In the genomic region with DNA sequence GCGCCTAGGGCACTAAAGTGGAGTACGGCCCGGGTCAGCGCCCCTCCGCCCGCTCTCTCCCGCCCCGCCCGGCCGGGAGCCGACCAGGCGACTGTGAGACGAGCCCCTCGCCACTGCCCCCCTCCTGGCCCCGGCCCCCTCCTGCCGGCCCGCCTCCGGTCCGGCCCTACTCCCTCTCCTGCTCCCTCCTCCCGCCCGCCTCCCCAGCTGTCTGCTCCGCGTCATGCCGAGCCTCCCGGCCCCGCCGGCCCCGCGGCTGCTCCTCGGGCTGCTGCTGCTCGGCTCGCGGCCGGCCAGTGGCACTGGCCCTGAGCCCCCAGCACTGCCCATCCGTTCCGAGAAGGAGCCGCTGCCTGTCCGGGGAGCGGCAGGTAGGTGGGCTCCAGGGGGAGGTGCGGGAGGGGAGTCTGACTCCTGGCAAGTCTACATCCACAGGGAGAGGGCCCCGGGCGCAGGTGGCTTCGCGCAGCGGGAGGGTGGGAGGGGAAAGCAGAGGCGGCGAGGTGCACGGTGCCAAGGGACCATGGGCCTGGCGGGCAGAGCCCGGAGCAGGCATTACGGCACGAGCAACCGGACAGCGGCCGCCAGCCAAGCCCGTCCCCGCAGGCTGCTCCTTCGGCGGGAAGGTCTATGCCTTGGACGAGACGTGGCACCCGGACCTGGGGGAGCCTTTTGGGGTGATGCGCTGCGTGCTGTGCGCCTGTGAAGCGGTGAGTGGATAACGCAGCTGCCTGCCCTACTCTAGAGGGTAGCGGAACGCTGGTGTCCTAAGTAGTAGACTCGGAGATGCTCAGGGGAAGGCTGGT, we compare ENCODE assay signal across 8 mouse cellular contexts. TPM values are rescaled to one million over a fixed set of nuclear protein-coding genes. Genes with fewer than 3 reads are reported as not detected.
DNase-seq lines count a peak whose midpoint lies in the region; ATAC-seq lines count a peak whose summit lies in the region.

Gene Chrd, plus strand, starts transcription at position 203 of the 806 bp plus-strand sequence.

- intact Hi-C loops in heart, postnatal 14 days (cut with DNase I) = no loop called here

- peaks cover 15% of the 10 kb centered on the region; the same call in 1 of the 2 replicates for H3K4me1 ChIP-seq in forebrain, embryonic 11.5 days (replicated peaks; ENCODE audit: control insufficient read depth, insufficient read depth, low read length)

- no peaks in the 10 kb centered on the region for H3K36me3 ChIP-seq in forebrain, embryonic 11.5 days (ENCODE audit: control insufficient read depth, insufficient read depth, low read length)

- peak within 1 kb of the TSS; percentile 74 for H3K9ac ChIP-seq in forebrain, embryonic 11.5 days (ENCODE audit: low read length)

- WGBS in forebrain, embryonic 11.5 days = under 1% methylated on average over 57 of the region's 70 CpGs

- H3K4me2 ChIP-seq in forebrain, embryonic 11.5 days (ENCODE audit: low read depth, low read length, severe bottlenecking) = peak within 1 kb of the TSS; percentile 98

- no peaks in the 10 kb centered on the region for H3K9me3 ChIP-seq in forebrain, embryonic 11.5 days (ENCODE audit: control insufficient read depth, low read length)

- ATAC-seq in forebrain, embryonic 11.5 days (replicated peaks; ENCODE audit: low FRiP score) = peak; percentile 84
- ATAC-seq in activated CD4-positive, CD25-positive, alpha-beta regulatory T cell, adult 4 months = no peak

- peak within 1 kb of the TSS; percentile 62 for H3K4me3 ChIP-seq in forebrain, embryonic 11.5 days (ENCODE audit: low read depth, low read length)

- H3K27ac ChIP-seq in forebrain, embryonic 11.5 days (ENCODE audit: low read depth, low read length) = peak within 1 kb of the TSS; percentile 27; the same call in 1 of the 2 replicates

- DNase-seq in Muller cell, postnatal 12 days (ENCODE audit: inconsistent ontology term) = peak; percentile 80
- DNase-seq in brain, adult 2 months (ENCODE audit: low read depth, low spot score) = peak; percentile 78
- DNase-seq in forebrain, embryonic 11.5 days (ENCODE audit: low spot score) = peak; percentile 85
- peak; percentile 77 to 78 for DNase-seq in heart, postnatal 14 days
- peak in 1 of 2 experiments; percentile 70 for DNase-seq in layer of hippocampus, postnatal 14 days (ENCODE audit: low spot score in 2 of 2)
- peak; percentile 68 for DNase-seq in lung, postnatal 14 days
- DNase-seq in right cerebral cortex, postnatal 4 days = peak; percentile 66

- H3K27me3 ChIP-seq in forebrain, embryonic 11.5 days (ENCODE audit: control insufficient read depth, insufficient read depth, low read length) = peaks cover 23% of the 10 kb centered on the region

RNA-seq across cellular contexts. Expression of gene Chrd, which starts in this region (rescaled TPM):
- polyA plus RNA-seq in forebrain, embryonic 11.5 days (2014; fragmentation: Nextera tagmentation; extraction: Ambion mirVana) = 1.9 and 2.3 TPM in 2 replicates
- 1 to 10 TPM; 2.4 to 2.5 TPM for total RNA-seq in heart, postnatal 14 days (2021)
- 10 to 100 TPM; 36.4 to 45.8 TPM for total RNA-seq in layer of hippocampus, postnatal 14 days (2021)
- polyA plus RNA-seq in activated CD4-positive, CD25-positive, alpha-beta regulatory T cell, adult 4 months (2017; shearing (Covaris generic)) = not detected

Comparison
In these comparisons a context has a peak if more than half of its experiments do, and no peak if none do; other contexts are left out.
1. RNA of gene Chrd (total RNA-seq): 36.4 to 45.8 TPM in layer of hippocampus, postnatal 14 days; 2.4 to 2.5 TPM in heart, postnatal 14 days; every median in the first group is over 10 times any median in the second.